Mouse (Mus musculus): ENCODE measurements around the gene Gm17617. TPM values are rescaled to one million over a fixed set of nuclear protein-coding genes. Genes with fewer than 3 reads are reported as not detected.

Gm17617 gene
- not detected for polyA plus RNA-seq (2014; fragmentation: Illumina TruSeq; extraction: RNeasy Lipid Tissue Mini Kit (QIAGEN cat#74804))

DNA sequence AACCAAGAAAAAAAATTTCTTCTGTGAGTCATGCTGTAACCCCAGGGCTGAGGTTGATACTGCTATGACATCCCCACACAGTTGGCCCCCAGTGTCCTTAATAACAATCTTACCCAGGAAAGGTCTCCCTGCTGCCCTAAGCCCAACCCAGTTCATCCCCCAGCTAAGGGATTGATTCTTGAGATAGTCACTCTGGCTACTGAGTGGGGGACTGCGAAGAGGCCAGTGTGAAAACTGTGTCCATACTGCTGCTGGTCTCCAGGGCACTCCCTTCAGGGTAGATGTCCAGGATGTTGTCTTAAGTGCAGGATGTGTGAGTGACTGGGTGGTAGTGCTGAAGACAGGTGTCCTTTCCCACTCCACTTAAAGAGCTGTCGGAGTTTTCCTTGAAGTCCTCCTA lies at the start of gene Gm17617:
Gene Gm17617 (minus strand): TSS at position 101 of the 400 bp plus-strand sequence.

DNA sequence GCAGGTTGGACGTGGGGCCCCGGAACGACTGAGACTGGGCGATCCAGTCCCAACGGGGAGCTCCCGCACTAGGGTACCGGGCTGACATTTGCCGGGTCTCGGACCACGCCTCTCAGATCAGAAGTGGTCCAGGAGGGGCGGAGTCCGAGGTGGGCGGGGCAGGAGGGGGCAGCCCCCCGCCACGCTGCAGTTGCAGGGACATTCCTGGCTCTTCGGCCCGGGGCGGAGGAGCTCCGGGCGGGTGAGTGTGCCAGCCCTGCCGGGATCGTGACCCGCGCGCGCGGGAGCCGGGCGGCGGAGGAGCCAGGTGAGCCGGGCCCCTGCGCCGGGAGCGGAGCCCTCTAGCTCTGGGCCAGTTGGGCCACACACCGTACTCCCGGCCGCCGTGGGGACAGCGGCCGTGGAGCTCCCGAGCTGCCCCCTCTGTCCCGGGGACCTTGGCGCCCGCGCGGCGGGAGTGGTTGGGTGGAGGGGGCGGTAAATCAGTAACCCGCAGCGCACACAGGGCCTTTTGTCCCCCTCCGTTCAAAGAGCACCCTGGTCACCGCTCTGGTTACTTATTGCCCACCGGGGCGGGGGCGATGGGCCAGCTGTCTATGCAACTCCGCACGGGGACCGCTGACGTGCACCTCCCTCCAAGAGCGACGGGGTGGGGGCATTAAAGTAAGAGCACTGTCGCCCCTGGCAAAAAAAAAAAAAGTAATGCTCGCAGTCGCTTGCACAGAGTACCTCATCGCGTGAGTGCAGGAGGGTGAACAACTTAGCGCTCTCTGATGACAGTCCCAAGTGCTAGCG lies 19.5 kb upstream of the Gm17617 start, which contains the start of gene Fgfr4:
Gene Fgfr4 (plus strand): TSS at position 20 of the 795 bp plus-strand sequence.

DNA sequence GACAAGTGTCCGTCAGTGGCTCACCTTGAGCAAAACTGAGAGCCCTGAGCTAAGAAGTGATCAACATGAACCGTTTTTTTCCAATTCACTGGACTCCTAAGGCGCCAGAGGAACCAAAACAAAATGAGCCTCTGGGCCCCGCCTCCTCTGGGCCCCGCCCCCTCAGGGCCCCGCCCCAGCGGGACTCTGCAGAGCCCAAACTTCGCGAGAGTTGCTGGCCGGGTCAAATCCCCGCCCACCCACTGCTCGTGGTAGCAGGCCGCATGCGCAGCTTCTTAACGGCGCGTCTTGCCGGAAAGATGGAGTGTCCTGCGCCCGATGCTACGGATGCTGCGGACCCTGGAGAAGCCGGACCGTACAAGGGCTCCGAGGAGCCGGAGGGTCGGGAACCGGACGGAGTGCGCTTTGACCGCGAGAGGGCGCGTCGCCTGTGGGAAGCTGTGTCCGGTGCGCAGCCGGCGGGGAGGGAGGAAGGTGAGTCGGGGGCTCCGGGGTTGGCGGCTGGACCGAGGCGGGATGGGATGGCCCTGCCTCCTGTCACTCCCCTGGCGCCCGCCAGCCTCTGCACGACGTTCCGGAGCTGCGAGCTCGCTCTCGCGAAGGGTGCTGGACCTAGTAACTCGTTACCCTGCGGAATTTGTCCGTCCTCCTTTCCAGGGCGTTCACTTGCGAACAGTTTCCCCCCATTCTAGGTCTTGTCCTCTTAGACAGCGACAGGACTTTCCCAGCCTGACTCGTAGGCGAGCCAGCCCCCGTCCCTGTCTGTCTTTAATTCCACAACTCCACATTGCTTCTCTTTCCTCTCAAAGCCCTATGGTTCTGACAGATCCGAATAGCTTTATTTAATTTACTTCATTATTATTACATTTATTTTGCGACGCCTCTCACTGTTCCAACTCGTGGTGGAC lies 28.0 kb downstream of the Gm17617 start, which contains the start of gene Zfp346:
Gene Zfp346 (plus strand): TSS at position 267 of the 908 bp plus-strand sequence.

DNA sequence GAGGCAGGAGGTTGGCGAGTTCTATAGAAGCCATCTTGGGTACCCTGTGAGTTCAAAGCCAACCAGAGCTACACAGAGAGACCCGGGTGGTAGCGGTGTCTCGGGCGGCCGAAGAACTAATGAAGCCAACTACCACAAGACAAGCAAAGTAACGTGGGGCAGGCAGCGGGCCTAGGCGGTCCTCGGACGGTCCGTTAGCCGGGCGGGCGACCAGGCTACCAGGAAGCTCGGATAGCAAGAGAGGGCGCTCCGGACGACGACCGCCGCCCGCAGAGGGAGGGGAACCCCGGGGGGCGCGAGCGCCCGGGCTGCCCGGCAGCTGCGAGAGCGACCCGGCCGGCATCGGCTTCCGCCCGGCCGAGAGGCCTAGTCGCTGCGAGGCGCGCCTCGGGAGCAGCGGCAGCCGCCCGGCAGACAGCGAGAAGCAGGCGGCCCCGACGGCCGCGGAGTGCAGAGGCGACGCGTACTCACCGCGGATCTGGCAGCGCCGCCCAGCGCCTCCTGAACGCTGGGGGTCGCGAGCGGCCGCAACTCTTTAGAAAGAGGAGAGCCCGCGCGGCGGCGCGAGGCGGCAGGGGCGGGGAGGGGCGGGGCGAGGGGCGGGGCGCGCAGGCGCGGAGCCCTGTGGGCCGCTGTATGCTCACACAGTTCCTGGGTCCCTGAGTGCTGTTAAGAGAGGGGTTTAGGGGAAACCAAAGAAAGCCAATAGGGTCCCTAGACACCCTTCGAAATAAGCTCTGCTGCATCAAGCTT lies 33.4 kb downstream of the Gm17617 start, which contains the start of gene Uimc1:
Gene Uimc1 (minus strand): TSS at position 575 of the 753 bp plus-strand sequence.

Other genes starting within 250 kb of the Gm17617 start
- gene Unc5a, start 184.1 kb downstream of the Gm17617 start, polyA plus RNA-seq (2014; fragmentation: Illumina TruSeq; extraction: RNeasy Lipid Tissue Mini Kit (QIAGEN cat#74804)) = not detected
- gene Hk3, start 112.2 kb downstream of the Gm17617 start, polyA plus RNA-seq (2014; fragmentation: Illumina TruSeq; extraction: RNeasy Lipid Tissue Mini Kit (QIAGEN cat#74804)) = not detected
- 46.3 TPM for gene Uimc1, start 33.2 kb downstream of the Gm17617 start, polyA plus RNA-seq (2014; fragmentation: Illumina TruSeq; extraction: RNeasy Lipid Tissue Mini Kit (QIAGEN cat#74804))
- 8.5 TPM for gene Zfp346, start 28.2 kb downstream of the Gm17617 start, polyA plus RNA-seq (2014; fragmentation: Illumina TruSeq; extraction: RNeasy Lipid Tissue Mini Kit (QIAGEN cat#74804))
- gene Fgfr4, start 19.1 kb upstream of the Gm17617 start, polyA plus RNA-seq (2014; fragmentation: Illumina TruSeq; extraction: RNeasy Lipid Tissue Mini Kit (QIAGEN cat#74804)) = 0.34 TPM
- gene Nsd1, start 76.2 kb upstream of the Gm17617 start, polyA plus RNA-seq (2014; fragmentation: Illumina TruSeq; extraction: RNeasy Lipid Tissue Mini Kit (QIAGEN cat#74804)) = 125 TPM
- gene Prelid1, start 187.0 kb upstream of the Gm17617 start, polyA plus RNA-seq (2014; fragmentation: Illumina TruSeq; extraction: RNeasy Lipid Tissue Mini Kit (QIAGEN cat#74804)) = 4.0 TPM
- 3.6 TPM for gene Rab24, start 188.4 kb upstream of the Gm17617 start, polyA plus RNA-seq (2014; fragmentation: Illumina TruSeq; extraction: RNeasy Lipid Tissue Mini Kit (QIAGEN cat#74804))
- gene Mxd3, start 196.3 kb upstream of the Gm17617 start, polyA plus RNA-seq (2014; fragmentation: Illumina TruSeq; extraction: RNeasy Lipid Tissue Mini Kit (QIAGEN cat#74804)) = 0.68 TPM
- 34.2 TPM for gene Lman2, start 229.2 kb upstream of the Gm17617 start, polyA plus RNA-seq (2014; fragmentation: Illumina TruSeq; extraction: RNeasy Lipid Tissue Mini Kit (QIAGEN cat#74804))
- not detected for gene Rgs14, start 236.2 kb upstream of the Gm17617 start, polyA plus RNA-seq (2014; fragmentation: Illumina TruSeq; extraction: RNeasy Lipid Tissue Mini Kit (QIAGEN cat#74804))

Data from ovary, adult 10 weeks (tissue).